Mouse (Mus musculus) myocyte (in vitro differentiated cells): ENCODE results near the gene Esrrg. TPM values are rescaled to one million over a fixed set of nuclear protein-coding genes. Genes with fewer than 3 reads are reported as not detected.
A peak's percentile ranks its signal among the peaks of the same experiment; 100 is the strongest.

Source experiments
- H3K27me3 ChIP-seq: one replicate; pipeline ENCODE4 v1.6.1; 2011; ENCODE audit not compliant: control insufficient read depth, insufficient read depth, insufficient read length
- H3K36me3 ChIP-seq: one replicate; pipeline ENCODE4 v1.6.1; 2011; ENCODE audit not compliant: control insufficient read depth, insufficient read depth
- H3K4me2 ChIP-seq: one replicate; pipeline ENCODE4 v1.6.1; 2011; ENCODE audit warnings: low read depth, control low read depth
- H3K4me3 ChIP-seq: one replicate; pipeline ENCODE4 v1.5.1; 2011; ENCODE audit warnings: mild to moderate bottlenecking, control low read depth, moderate library complexity
- H3K79me2 ChIP-seq: one replicate; pipeline ENCODE4 v1.6.1; 2011; ENCODE audit not compliant: control insufficient read depth, insufficient read depth
- H3ac ChIP-seq: one replicate; pipeline ENCODE4 v1.6.1; 2011; ENCODE audit not compliant: control insufficient read depth, insufficient read length
- CEBPB ChIP-seq: IDR thresholded peaks from 2 replicates; pipeline ENCODE4 v1.6.1; 2011; ENCODE audit warnings: mild to moderate bottlenecking, moderate library complexity; ENCODE audit not compliant: poor library complexity, insufficient read depth, severe bottlenecking
- E2F4 ChIP-seq: IDR thresholded peaks from one replicate; pipeline ENCODE4 v1.6.1; 2011; ENCODE audit warnings: mild to moderate bottlenecking, control low read depth, moderate library complexity; ENCODE audit not compliant: insufficient read depth
- MAX ChIP-seq: IDR thresholded peaks from one replicate; pipeline ENCODE4 v1.6.1; 2011; ENCODE audit warnings: low read depth, mild to moderate bottlenecking, control low read depth
- MYOD1 ChIP-seq, 3 experiments: IDR thresholded peaks; one replicate each; pipeline ENCODE4 v1.6.1; 2011; ENCODE audit warnings: control low read depth in 2 of 3, low read depth in 2 of 3, mild to moderate bottlenecking in 2 of 3, moderate library complexity in 1 of 3; ENCODE audit not compliant: insufficient read length in 2 of 3, control insufficient read depth in 1 of 3
- MYOG ChIP-seq, 3 experiments: IDR thresholded peaks; one replicate each; pipeline ENCODE4 v1.6.1; 2011; ENCODE audit warnings: control low read depth in 2 of 3, low read depth in 2 of 3, mild to moderate bottlenecking in 2 of 3; ENCODE audit not compliant: insufficient read length in 2 of 3, control insufficient read depth in 1 of 3, insufficient read depth in 1 of 3
- POLR2A ChIP-seq: IDR thresholded peaks from one replicate; pipeline ENCODE4 v1.6.1; 2011; ENCODE audit warnings: low read depth, mild to moderate bottlenecking, control low read depth, moderate library complexity; ENCODE audit not compliant: insufficient read length
- POLR2AphosphoS2 ChIP-seq: IDR thresholded peaks from one replicate; pipeline ENCODE4 v1.6.1; 2011; ENCODE audit warnings: low read depth, control low read depth; ENCODE audit not compliant: insufficient read length
- REST ChIP-seq: IDR thresholded peaks from one replicate; pipeline ENCODE4 v1.6.1; 2011; ENCODE audit warnings: mild to moderate bottlenecking, control low read depth, moderate library complexity; ENCODE audit not compliant: insufficient read depth, insufficient read length
- SRF ChIP-seq: IDR thresholded peaks from one replicate; pipeline ENCODE4 v1.6.1; 2011; ENCODE audit warnings: low read depth; ENCODE audit not compliant: control insufficient read depth, insufficient read length
- TCF12 ChIP-seq: IDR thresholded peaks from one replicate; pipeline ENCODE4 v1.6.1; 2011; ENCODE audit warnings: mild to moderate bottlenecking, control low read depth; ENCODE audit not compliant: poor library complexity, insufficient read depth, severe bottlenecking
- TCF3 ChIP-seq: IDR thresholded peaks from one replicate; pipeline ENCODE4 v1.6.1; 2011; ENCODE audit warnings: low read depth, control low read depth; ENCODE audit not compliant: insufficient read length
- USF1 ChIP-seq: IDR thresholded peaks from one replicate; pipeline ENCODE4 v1.6.1; 2011; ENCODE audit warnings: low read depth, mild to moderate bottlenecking, control low read depth, moderate library complexity
- polyA plus RNA-seq: library from polyadenylated mRNA; unstranded; fragments of >200 nt; fragmentation: generic; extraction: Trizol; gene quantifications from one replicate; pipeline ENCODE4 v1.2.1, GENCODE M21; 2012; ENCODE audit warnings: missing spikeins

Esrrg gene
- polyA plus RNA-seq, 1 experiment: 0.20 TPM

GRCm38 (mm10) chr1:188207421-188207820 lies 598.8 kb downstream of the Esrrg start:
- Histone ChIP-seq H3K4me2 (no peak overlapping the region), H3K27me3 (no peaks in the 10 kb centered on the region), H3K36me3 (no peaks in the 10 kb centered on the region), H3K4me3 (no peak overlapping the region), H3K79me2 (no peaks in the 10 kb centered on the region), H3ac (no peak overlapping the region)
- no peak for TF ChIP-seq TCF12
- no peak for TF ChIP-seq POLR2A
- no peak for TF ChIP-seq MYOD1 (IDR thresholded peaks at IDR 0.05; ENCODE audit: control insufficient read depth in 1 of 3, insufficient read length in 2 of 3, low read depth in 2 of 3)
- no peak for TF ChIP-seq E2F4
- no peak for TF ChIP-seq REST

- no peaks in the 10 kb centered on the region for H3K36me3 ChIP-seq
- H3K4me2 ChIP-seq: no peak overlapping the region
- TF ChIP-seq MYOG (IDR thresholded peaks at IDR 0.05; ENCODE audit: control insufficient read depth in 1 of 3, insufficient read depth in 1 of 3, insufficient read length in 2 of 3, low read depth in 2 of 3) (peak in 2 of 3 experiments; percentile 19 to 67), USF1 (no peak), MYOD1 (IDR thresholded peaks at IDR 0.05; ENCODE audit: control insufficient read depth in 1 of 3, insufficient read length in 2 of 3, low read depth in 2 of 3) (peak in 2 of 3 experiments; percentile 11 to 59), MAX (no peak), POLR2AphosphoS2 (no peak), CEBPB (no peak), TCF3 (no peak), TCF12 (peak; percentile 51), POLR2A (no peak), E2F4 (no peak), SRF (no peak), REST (no peak)
- H3K4me3 ChIP-seq: no peak overlapping the region
- H3ac ChIP-seq: no peak overlapping the region
- H3K79me2 ChIP-seq: no peaks in the 10 kb centered on the region
- H3K27me3 ChIP-seq: no peaks in the 10 kb centered on the region
These were observed 600.4 kb downstream of the Esrrg start for GRCm38 (mm10) chr1:188209025-188209424.

- Histone ChIP-seq H3K36me3 (no peaks in the 10 kb centered on the region), H3ac (no peak overlapping the region), H3K79me2 (no peaks in the 10 kb centered on the region), H3K4me3 (no peak overlapping the region), H3K27me3 (no peaks in the 10 kb centered on the region), H3K4me2 (no peak overlapping the region)
- TF ChIP-seq SRF (no peak), E2F4 (no peak), POLR2A (no peak), MYOG (IDR thresholded peaks at IDR 0.05; ENCODE audit: control insufficient read depth in 1 of 3, insufficient read depth in 1 of 3, insufficient read length in 2 of 3, low read depth in 2 of 3) (no peak), USF1 (no peak), REST (no peak), TCF3 (no peak)
These were observed 606.5 kb downstream of the Esrrg start for GRCm38 (mm10) chr1:188214885-188215611.

GRCm38 (mm10) chr1:188221226-188221792 lies 612.7 kb downstream of the Esrrg start:
- H3K79me2 ChIP-seq: no peaks in the 10 kb centered on the region
- no peaks in the 10 kb centered on the region for H3K27me3 ChIP-seq
- no peak overlapping the region for H3K4me3 ChIP-seq
- TF ChIP-seq SRF (no peak), REST (no peak), MYOG (IDR thresholded peaks at IDR 0.05; ENCODE audit: control insufficient read depth in 1 of 3, insufficient read depth in 1 of 3, insufficient read length in 2 of 3, low read depth in 2 of 3) (no peak), E2F4 (no peak), CEBPB (peak; percentile 96)
- no peak overlapping the region for H3ac ChIP-seq
- no peak overlapping the region for H3K4me2 ChIP-seq
- no peaks in the 10 kb centered on the region for H3K36me3 ChIP-seq

GRCm38 (mm10) chr1:188233036-188233724 lies 624.6 kb downstream of the Esrrg start:
- peak in 2 of 3 experiments; percentile 12 to 68 for TF ChIP-seq MYOD1 (IDR thresholded peaks at IDR 0.05; ENCODE audit: control insufficient read depth in 1 of 3, insufficient read length in 2 of 3, low read depth in 2 of 3)
- TF ChIP-seq CEBPB: 0 out of 2 replicates have a peak, but pooled peaks have one; percentile 34
- TF ChIP-seq SRF: no peak
- TF ChIP-seq MAX: no peak
- TF ChIP-seq USF1: no peak
- no peak for TF ChIP-seq E2F4
- no peak for TF ChIP-seq POLR2A
- no peak for TF ChIP-seq REST
- no peak for TF ChIP-seq TCF12
- no peak for TF ChIP-seq TCF3
- TF ChIP-seq MYOG (IDR thresholded peaks at IDR 0.05; ENCODE audit: control insufficient read depth in 1 of 3, insufficient read depth in 1 of 3, insufficient read length in 2 of 3, low read depth in 2 of 3): peak in 1 of 3 experiments; percentile 63
- no peak overlapping the region for H3ac ChIP-seq

More at GRCm38 (mm10) chr1:188233036-188233724, 624.6 kb downstream of the Esrrg start:
- Histone ChIP-seq H3K27me3 (no peaks in the 10 kb centered on the region), H3K79me2 (no peaks in the 10 kb centered on the region), H3K4me2 (peak overlapping the region; percentile 41), H3K36me3 (no peaks in the 10 kb centered on the region), H3K4me3 (no peak overlapping the region)
